Mouse (Mus musculus): ENCODE measurements around the gene Fmnl3.

The Fmnl3 gene

GRCm38 (mm10) chr15:99370259-99370691 lies at the start of gene Fmnl3:
TSS of gene Fmnl3 (minus strand) at chr15:99370482.
- DNase-seq (ENCODE audit: low spot score) = peak; percentile 72

- no peak for DNase-seq (ENCODE audit: low spot score)
Observed at GRCm38 (mm10) chr15:99417692-99418271, 47.5 kb upstream of the Fmnl3 start.

GRCm38 (mm10) chr15:99416957-99417356 lies 46.7 kb upstream of the Fmnl3 start:
- DNase-seq (ENCODE audit: low spot score) = no peak

GRCm38 (mm10) chr15:99416348-99416882 lies 46.1 kb upstream of the Fmnl3 start:
- peak; percentile 89 for DNase-seq (ENCODE audit: low spot score)

GRCm38 (mm10) chr15:99415793-99416192 lies 45.5 kb upstream of the Fmnl3 start:
- peak; percentile 66 for DNase-seq (ENCODE audit: low spot score)

- DNase-seq (ENCODE audit: low spot score) = no peak
Observed at GRCm38 (mm10) chr15:99411747-99412146, 41.5 kb upstream of the Fmnl3 start.

GRCm38 (mm10) chr15:99408845-99409244 lies 38.6 kb upstream of the Fmnl3 start:
- no peak for DNase-seq (ENCODE audit: low spot score)

- DNase-seq (ENCODE audit: low spot score) = no peak
Observed at GRCm38 (mm10) chr15:99406986-99407570, 36.8 kb upstream of the Fmnl3 start.

GRCm38 (mm10) chr15:99405150-99405549 lies 34.9 kb upstream of the Fmnl3 start:
- DNase-seq (ENCODE audit: low spot score) = no peak

GRCm38 (mm10) chr15:99403159-99403889 lies 33.0 kb upstream of the Fmnl3 start:
- no peak for DNase-seq (ENCODE audit: low spot score)

- no peak for DNase-seq (ENCODE audit: low spot score)
Observed at GRCm38 (mm10) chr15:99400602-99401001, 30.3 kb upstream of the Fmnl3 start.

GRCm38 (mm10) chr15:99399503-99400245 lies 29.4 kb upstream of the Fmnl3 start:
- no peak for DNase-seq (ENCODE audit: low spot score)

GRCm38 (mm10) chr15:99397622-99398021 lies 27.3 kb upstream of the Fmnl3 start:
- DNase-seq (ENCODE audit: low spot score) = no peak

GRCm38 (mm10) chr15:99396875-99397274 lies 26.6 kb upstream of the Fmnl3 start:
- DNase-seq (ENCODE audit: low spot score) = no peak

- no peak for DNase-seq (ENCODE audit: low spot score)
Observed at GRCm38 (mm10) chr15:99396462-99396861, 26.2 kb upstream of the Fmnl3 start.

GRCm38 (mm10) chr15:99393386-99394252 lies 23.3 kb upstream of the Fmnl3 start:
- peak; percentile 66 for DNase-seq (ENCODE audit: low spot score)

- peak; percentile 100 for DNase-seq (ENCODE audit: low spot score)
Observed at GRCm38 (mm10) chr15:99392486-99393385, 22.5 kb upstream of the Fmnl3 start, which contains the start of gene Tmbim6. TSS of gene Tmbim6 (plus strand) at chr15:99392882.

- no peak for DNase-seq (ENCODE audit: low spot score)
Observed at GRCm38 (mm10) chr15:99391975-99392374, 21.7 kb upstream of the Fmnl3 start.

- DNase-seq (ENCODE audit: low spot score) = no peak
Observed at GRCm38 (mm10) chr15:99390472-99391401, 20.5 kb upstream of the Fmnl3 start.
